Mouse (Mus musculus) G1E (cell line): ENCODE results near the gene Cebpb.

Source experiments
- CTCF ChIP-seq: IDR thresholded peaks from 2 replicates; pipeline ENCODE4 v1.5.1; 2012; ENCODE audit warnings: low read depth, low read length, inconsistent platforms, mixed read lengths
- GATA1 ChIP-seq: IDR thresholded peaks from 2 replicates; pipeline ENCODE4 v1.6.1; 2012; ENCODE audit warnings: borderline replicate concordance, low read length, inconsistent platforms, mixed read lengths
- GATA2 ChIP-seq: IDR thresholded peaks from 2 replicates; pipeline ENCODE4 v1.6.1; 2012; ENCODE audit warnings: low read depth, low read length, inconsistent platforms, borderline replicate concordance
- TAL1 ChIP-seq: conservative IDR thresholded peaks from 2 replicates; pipeline ENCODE4 v1.6.1; 2012; ENCODE audit warnings: low read depth, low read length, inconsistent platforms, mixed read lengths

- TF ChIP-seq CTCF (no peak), GATA2 (no peak), GATA1 (no peak), TAL1 (no peak)
Measured at GRCm38 (mm10) chr2:167654911-167655600, 33.7 kb upstream of the Cebpb start.
